Mouse (Mus musculus): ENCODE data around the gene Usp2. TPM values are rescaled to one million over a fixed set of nuclear protein-coding genes. Genes with fewer than 3 reads are reported as not detected.

Gene Usp2
- 17.8 TPM for polyA plus RNA-seq (2017; shearing (Covaris generic))

DNA sequence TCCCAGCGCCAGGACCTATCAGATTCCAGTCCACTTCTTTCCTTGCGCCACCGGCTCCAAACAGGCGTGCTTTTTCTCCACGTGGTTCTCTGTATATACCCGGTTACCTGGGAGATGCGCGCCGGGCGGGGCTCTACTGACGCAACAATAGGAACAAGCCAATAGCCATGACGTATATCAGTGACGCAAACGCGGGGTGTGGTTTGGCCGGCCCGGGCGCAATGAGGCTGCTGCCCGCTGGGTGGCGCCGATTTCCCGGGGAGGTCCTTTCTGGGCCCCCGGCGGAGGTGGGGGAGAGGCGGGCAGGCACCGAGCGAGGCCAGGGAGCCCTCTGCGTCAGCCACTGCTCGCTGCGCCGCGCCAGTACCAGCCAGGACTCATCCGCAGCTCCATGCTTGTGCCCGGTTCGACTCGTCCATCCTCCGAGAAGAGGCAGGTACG is at the start of gene Usp2:
Gene Usp2 (plus strand): TSS at position 237 of the 441 bp plus-strand sequence.

DNA sequence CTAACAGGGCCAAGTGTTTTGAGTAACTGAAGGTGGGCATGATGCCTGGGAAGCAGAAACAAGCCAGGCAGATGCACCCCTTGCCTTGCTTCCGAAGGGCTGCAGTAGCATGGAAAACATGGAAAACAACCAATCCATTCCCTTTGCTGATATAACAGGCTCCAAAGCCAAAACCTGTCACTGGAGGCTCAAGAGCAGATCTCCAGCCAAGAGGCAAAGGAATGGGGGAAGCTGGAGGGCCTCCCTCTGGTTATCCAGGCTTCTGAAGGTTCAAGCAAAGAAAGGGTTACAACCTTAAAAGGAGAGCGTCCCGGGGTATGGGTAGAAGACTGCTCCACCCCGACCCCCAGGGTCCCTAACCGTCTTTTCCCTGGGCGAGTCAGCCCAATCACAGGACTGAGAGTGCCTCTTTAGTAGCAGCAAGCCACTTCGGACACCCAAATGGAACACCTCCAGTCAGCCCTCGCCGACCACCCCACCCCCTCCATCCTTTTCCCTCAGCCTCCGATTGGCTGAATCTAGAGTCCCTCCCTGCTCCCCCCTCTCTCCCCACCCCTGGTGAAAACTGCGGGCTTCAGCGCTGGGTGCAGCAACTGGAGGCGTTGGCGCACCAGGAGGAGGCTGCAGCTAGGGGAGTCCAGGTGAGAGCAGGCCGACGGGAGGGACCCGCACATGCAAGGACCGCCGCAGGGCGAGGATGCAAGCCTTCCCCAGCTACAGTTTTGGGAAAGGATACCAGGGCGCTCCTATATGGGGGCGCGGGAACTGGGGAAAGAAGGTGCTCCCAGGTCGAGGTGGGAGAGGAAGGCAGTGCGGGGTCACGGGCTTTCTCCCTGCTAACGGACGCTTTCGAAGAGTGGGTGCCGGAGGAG is 23.7 kb upstream of the Usp2 start, which contains the start of gene Thy1:
Gene Thy1 (plus strand): TSS at position 549 of the 872 bp plus-strand sequence.

DNA sequence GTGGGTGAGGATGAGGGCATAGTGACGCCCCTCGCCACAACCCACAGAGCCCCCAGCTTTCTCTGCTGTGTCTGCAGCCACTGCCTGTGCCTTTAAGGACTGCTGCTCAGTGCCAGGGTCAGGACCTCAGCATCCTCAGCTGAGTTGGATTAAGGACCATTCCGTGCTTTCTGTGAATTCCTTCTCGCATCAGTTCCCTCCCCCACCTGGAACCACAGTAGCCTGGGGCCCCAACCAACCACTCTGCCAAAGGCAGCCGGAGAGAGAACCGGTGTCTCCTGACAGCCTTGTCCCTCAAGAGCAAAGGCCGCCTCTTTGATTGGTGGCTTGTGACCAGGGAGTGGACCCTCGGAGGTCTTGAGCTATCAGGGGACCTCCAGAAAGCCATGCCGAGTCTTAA is 34.7 kb downstream of the Usp2 start, which contains the start of gene Mfrp:
Gene Mfrp (plus strand): TSS at position 240 of the 400 bp plus-strand sequence.

DNA sequence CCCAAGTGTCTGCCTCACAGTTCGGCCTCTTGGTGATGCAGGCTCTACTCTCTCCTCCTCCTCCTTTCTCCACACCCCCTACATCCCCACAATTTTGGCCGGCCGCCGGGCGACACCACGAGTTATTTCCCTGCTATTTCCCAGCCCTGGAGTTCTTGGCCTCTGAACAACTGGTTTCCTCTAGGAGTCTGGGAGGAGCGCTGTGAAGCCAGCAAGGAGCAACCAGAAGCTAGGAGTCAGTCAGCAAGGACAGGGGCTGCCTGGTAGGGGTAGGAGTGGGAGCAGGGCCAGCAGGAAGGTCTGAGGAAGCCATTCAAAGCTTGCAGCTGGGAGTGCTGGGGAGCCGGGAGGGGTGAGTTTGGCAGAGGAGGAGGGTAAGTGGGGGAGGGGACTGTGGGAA is 40.3 kb downstream of the Usp2 start, which contains the start of gene C1qtnf5:
Gene C1qtnf5 (plus strand): TSS at position 136 of the 400 bp plus-strand sequence.

DNA sequence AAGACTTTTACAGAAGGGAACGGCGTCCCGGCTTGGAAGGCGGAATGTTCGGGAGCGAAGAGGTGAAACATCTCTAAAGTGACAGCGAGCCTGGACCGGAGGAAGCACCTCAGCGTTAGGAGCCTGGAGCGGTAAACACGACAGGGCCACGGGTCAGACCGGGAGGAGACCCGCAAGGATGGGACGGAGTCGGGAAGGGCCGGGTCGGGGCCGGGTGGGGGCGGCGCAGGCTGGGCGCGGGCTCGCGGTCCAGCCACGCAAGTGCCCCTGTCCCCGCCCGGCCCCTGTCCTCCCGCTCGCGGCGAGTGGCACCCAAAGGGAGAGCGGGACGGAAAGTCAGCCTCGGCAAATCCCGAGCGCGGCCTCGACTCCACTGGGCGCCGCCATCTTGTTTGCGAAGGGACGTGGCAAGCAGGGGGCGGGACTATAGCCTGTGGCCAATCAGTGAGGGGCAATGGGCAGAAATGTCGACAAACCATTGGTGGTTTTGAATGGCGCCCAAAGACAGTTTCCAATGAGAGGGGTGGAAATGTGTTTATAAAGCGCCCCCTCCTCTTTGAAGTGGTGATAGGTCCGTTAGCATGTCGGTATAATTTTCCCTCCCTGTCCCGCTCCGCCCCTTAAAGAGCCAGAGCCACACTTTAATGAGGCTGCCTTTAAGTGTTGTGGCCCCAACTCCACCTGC is 46.4 kb downstream of the Usp2 start, which contains the start of the genes Gm49380 and Rnf26:
Gene Gm49380 (minus strand): TSS at position 396 of the 685 bp plus-strand sequence.
Gene Rnf26 (minus strand): TSS at position 413 of the 685 bp plus-strand sequence.

DNA sequence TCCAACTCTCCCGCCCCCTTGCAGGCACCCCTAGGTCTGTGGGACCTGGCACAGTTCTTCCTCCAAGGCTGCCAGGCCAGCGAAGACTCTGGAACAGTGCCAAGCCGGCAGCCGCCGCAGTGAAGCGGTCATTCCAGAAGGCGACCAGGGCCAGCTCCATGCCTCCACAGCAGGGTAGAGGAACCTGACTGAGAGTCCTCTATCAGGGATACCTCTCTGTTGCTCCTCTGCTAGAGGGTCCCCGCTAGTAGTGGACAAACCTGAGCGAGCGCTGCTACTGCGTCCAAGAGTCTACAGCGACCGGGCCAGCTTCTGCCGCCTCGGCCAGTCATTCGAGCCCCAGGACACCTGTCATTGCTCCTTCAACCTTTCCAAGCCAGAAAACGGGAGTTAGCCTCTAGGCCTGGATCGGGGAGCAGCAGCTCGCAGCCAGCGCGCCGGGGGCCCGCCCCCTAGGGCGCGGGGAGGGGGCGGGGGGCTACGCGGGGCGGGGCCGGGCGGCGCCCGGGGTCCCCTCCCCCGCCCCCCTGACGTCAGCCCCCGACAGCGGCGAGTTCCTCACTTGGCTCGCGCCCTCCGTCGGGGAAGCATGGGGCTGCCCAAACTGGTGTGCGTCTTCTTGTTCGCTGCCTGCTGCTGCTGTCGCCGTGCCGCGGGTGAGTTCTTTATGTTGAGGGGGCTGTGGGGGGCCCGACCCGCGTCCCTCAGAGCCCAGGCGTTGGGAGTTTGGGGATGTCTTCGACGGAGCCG is 67.5 kb downstream of the Usp2 start, which contains the start of gene Mcam:
Gene Mcam (plus strand): TSS at position 369 of the 750 bp plus-strand sequence.

Other genes with a start within 250 kb of the Usp2 start
- 132 TPM for gene Thy1, start 23.6 kb upstream of the Usp2 start, polyA plus RNA-seq (2017; shearing (Covaris generic))
- not detected for gene Mfrp, start 34.7 kb downstream of the Usp2 start, polyA plus RNA-seq (2017; shearing (Covaris generic))
- not detected for gene C1qtnf5, start 40.2 kb downstream of the Usp2 start, polyA plus RNA-seq (2017; shearing (Covaris generic))
- not detected for gene Gm49380, start 46.5 kb downstream of the Usp2 start, polyA plus RNA-seq (2017; shearing (Covaris generic))
- gene Rnf26, start 46.5 kb downstream of the Usp2 start, polyA plus RNA-seq (2017; shearing (Covaris generic)): 16.6 TPM
- 0.67 TPM for gene Mcam, start 67.4 kb downstream of the Usp2 start, polyA plus RNA-seq (2017; shearing (Covaris generic))
- gene Cbl, start 167.0 kb downstream of the Usp2 start, polyA plus RNA-seq (2017; shearing (Covaris generic)): 33.9 TPM
- gene Ccdc153, start 173.7 kb downstream of the Usp2 start, polyA plus RNA-seq (2017; shearing (Covaris generic)): not detected
- 0.23 TPM for gene Pdzd3, start 184.4 kb downstream of the Usp2 start, polyA plus RNA-seq (2017; shearing (Covaris generic))
- 4.8 TPM for gene Nlrx1, start 201.6 kb downstream of the Usp2 start, polyA plus RNA-seq (2017; shearing (Covaris generic))
- gene Abcg4, start 221.6 kb downstream of the Usp2 start, polyA plus RNA-seq (2017; shearing (Covaris generic)): not detected
- 34.4 TPM for gene Hinfp, start 238.7 kb downstream of the Usp2 start, polyA plus RNA-seq (2017; shearing (Covaris generic))